Mouse (Mus musculus): ENCODE measurements at regions not wholly inside any gene's neighbourhood (a gene's known extent, or its start where the extent isn't known, plus 50 kb on each side); places are given as distances from the start of the nearest gene placed in this dataset.
A peak's percentile ranks its signal among the peaks of the same experiment; 100 is the strongest.

GRCm38 (mm10) chr1:48055324-48055723 lies 1162.7 kb upstream of the Slc39a10 start:
- peak; percentile 44 for DNase-seq (ENCODE audit: low read depth, low spot score)

GRCm38 (mm10) chr1:48031631-48032030 lies 1139.0 kb upstream of the Slc39a10 start:
- peak; percentile 32 for DNase-seq (ENCODE audit: low read depth, low spot score)
